Mouse (Mus musculus) cortical plate, adult 2 months (tissue): ENCODE results near the gene Aagab.

ENCODE experiments used
- CTCF ChIP-seq: fragments of 200-500 bp; IDR thresholded peaks from 2 replicates; pipeline ENCODE4 v1.5.1; 2011; ENCODE audit warnings: mild to moderate bottlenecking, control low read depth, low read length; ENCODE audit not compliant: insufficient read depth; ENCODE audit errors: extremely low read depth
- POLR2A ChIP-seq: fragments of 200-500 bp; IDR thresholded peaks from 2 replicates; pipeline ENCODE4 v1.6.1; 2011; ENCODE audit warnings: mild to moderate bottlenecking, low read length, control low read depth; ENCODE audit not compliant: insufficient read depth; ENCODE audit errors: extremely low read depth

- TF ChIP-seq CTCF (no peak), POLR2A (no peak)
These were observed 34.1 kb upstream of the Aagab start for GRCm38 (mm10) chr9:63568314-63568713.
